Mouse (Mus musculus): Measurements from ENCODE around the gene Wdr90. TPM values are rescaled to one million over a fixed set of nuclear protein-coding genes. Genes with fewer than 3 reads are reported as not detected.

Gene Wdr90
- total RNA-seq, 1 experiment: 24.7 TPM

GRCm38 (mm10) chr17:25879750-25880149 is 18.4 kb upstream of the Wdr90 start:
- Histone ChIP-seq H3K9me3 (ENCODE audit: control insufficient read depth, insufficient read depth, low read depth, low read length) (no peaks in the 10 kb centered on the region), H3K36me3 (ENCODE audit: control insufficient read depth, insufficient read depth, low read length, poor library complexity, severe bottlenecking) (peaks cover 33% of the 10 kb centered on the region), H3K4me3 (ENCODE audit: insufficient read depth in 1 of 2, low read depth in 1 of 2, low read length in 2 of 2, poor library complexity in 1 of 2, severe bottlenecking in 1 of 2) (no peak overlapping the region), H3K9ac (ENCODE audit: insufficient read depth, low read depth, low read length, poor library complexity, severe bottlenecking) (no peak overlapping the region), H3K4me1 (ENCODE audit: control insufficient read depth in 2 of 2, insufficient read depth in 2 of 2, low read length in 2 of 2, poor library complexity in 1 of 2) (peaks cover 5 to 38% of the 10 kb centered on the region in 2 experiments; a peak in 3 of 4 replicates), H3K27ac (ENCODE audit: insufficient read depth, low read depth, low read length, poor library complexity, severe bottlenecking) (no peak overlapping the region)
- TF ChIP-seq ZC3H11A (IDR thresholded peaks at IDR 0.05; ENCODE audit: borderline replicate concordance, low read depth, low read length) (no peak), ZNF384 (IDR thresholded peaks at IDR 0.05; ENCODE audit: low read depth, low read length) (no peak), CHD2 (IDR thresholded peaks at IDR 0.05; ENCODE audit: low read depth, low read length) (no peak), HCFC1 (IDR thresholded peaks at IDR 0.05; ENCODE audit: borderline replicate concordance, insufficient read depth, low read length) (no peak), MAFK (IDR thresholded peaks at IDR 0.05; ENCODE audit: insufficient read depth, low read depth, low read length) (no peak)
- no peak for DNase-seq (ENCODE audit: low read depth, low spot score)
- in situ Hi-C loops (cut with MboI; ENCODE audit: low sequenced_read_pairs in 2 of 2, unreplicated experiment in 2 of 2): no loop called here

- no peak overlapping the region for H3K27ac ChIP-seq (ENCODE audit: insufficient read depth, low read depth, low read length, poor library complexity, severe bottlenecking)
- DNase-seq (ENCODE audit: low read depth, low spot score): peak; percentile 78
- H3K4me3 ChIP-seq (ENCODE audit: insufficient read depth in 1 of 2, low read depth in 1 of 2, low read length in 2 of 2, poor library complexity in 1 of 2, severe bottlenecking in 1 of 2): no peak overlapping the region
These were observed 18.0 kb upstream of the Wdr90 start for GRCm38 (mm10) chr17:25879261-25879660.

GRCm38 (mm10) chr17:25878611-25879180 is 17.4 kb upstream of the Wdr90 start:
- Histone ChIP-seq H3K9me3 (ENCODE audit: control insufficient read depth, insufficient read depth, low read depth, low read length) (no peaks in the 10 kb centered on the region), H3K4me3 (ENCODE audit: insufficient read depth in 1 of 2, low read depth in 1 of 2, low read length in 2 of 2, poor library complexity in 1 of 2, severe bottlenecking in 1 of 2) (no peak overlapping the region), H3K36me3 (ENCODE audit: control insufficient read depth, insufficient read depth, low read length, poor library complexity, severe bottlenecking) (peaks cover 23% of the 10 kb centered on the region), H3K27ac (ENCODE audit: insufficient read depth, low read depth, low read length, poor library complexity, severe bottlenecking) (no peak overlapping the region), H3K9ac (ENCODE audit: insufficient read depth, low read depth, low read length, poor library complexity, severe bottlenecking) (no peak overlapping the region), H3K4me1 (ENCODE audit: control insufficient read depth in 2 of 2, insufficient read depth in 2 of 2, low read length in 2 of 2, poor library complexity in 1 of 2) (peaks cover 5 to 42% of the 10 kb centered on the region in 2 experiments; a peak in 3 of 4 replicates)
- DNase-seq (ENCODE audit: low read depth, low spot score): no peak
- in situ Hi-C loops (cut with MboI; ENCODE audit: low sequenced_read_pairs in 2 of 2, unreplicated experiment in 2 of 2): no loop called here
- TF ChIP-seq HCFC1 (IDR thresholded peaks at IDR 0.05; ENCODE audit: borderline replicate concordance, insufficient read depth, low read length) (no peak), ZNF384 (IDR thresholded peaks at IDR 0.05; ENCODE audit: low read depth, low read length) (no peak), CHD2 (IDR thresholded peaks at IDR 0.05; ENCODE audit: low read depth, low read length) (no peak), MAFK (IDR thresholded peaks at IDR 0.05; ENCODE audit: insufficient read depth, low read depth, low read length) (no peak), ZC3H11A (IDR thresholded peaks at IDR 0.05; ENCODE audit: borderline replicate concordance, low read depth, low read length) (no peak)

More at GRCm38 (mm10) chr17:25879261-25879660, 18.0 kb upstream of the Wdr90 start:
- no peak for TF ChIP-seq ZNF384 (IDR thresholded peaks at IDR 0.05; ENCODE audit: low read depth, low read length)
- TF ChIP-seq HCFC1 (IDR thresholded peaks at IDR 0.05; ENCODE audit: borderline replicate concordance, insufficient read depth, low read length): 0 out of 2 replicates have a peak, but pooled peaks have one; percentile 30
- no peak for TF ChIP-seq CHD2 (IDR thresholded peaks at IDR 0.05; ENCODE audit: low read depth, low read length)
- TF ChIP-seq MAFK (IDR thresholded peaks at IDR 0.05; ENCODE audit: insufficient read depth, low read depth, low read length): no peak
- no peak for TF ChIP-seq ZC3H11A (IDR thresholded peaks at IDR 0.05; ENCODE audit: borderline replicate concordance, low read depth, low read length)
- H3K9me3 ChIP-seq (ENCODE audit: control insufficient read depth, insufficient read depth, low read depth, low read length): no peaks in the 10 kb centered on the region
- H3K4me1 ChIP-seq (ENCODE audit: control insufficient read depth in 2 of 2, insufficient read depth in 2 of 2, low read length in 2 of 2, poor library complexity in 1 of 2): peaks cover 5 to 37% of the 10 kb centered on the region in 2 experiments; a peak in 3 of 4 replicates
- H3K9ac ChIP-seq (ENCODE audit: insufficient read depth, low read depth, low read length, poor library complexity, severe bottlenecking): no peak overlapping the region
- peaks cover 28% of the 10 kb centered on the region for H3K36me3 ChIP-seq (ENCODE audit: control insufficient read depth, insufficient read depth, low read length, poor library complexity, severe bottlenecking)
- in situ Hi-C loops (cut with MboI; ENCODE audit: low sequenced_read_pairs in 2 of 2, unreplicated experiment in 2 of 2): no loop called here

- Histone ChIP-seq H3K4me1 (ENCODE audit: control insufficient read depth in 2 of 2, insufficient read depth in 2 of 2, low read length in 2 of 2, poor library complexity in 1 of 2) (peaks cover 5 to 40% of the 10 kb centered on the region in 2 experiments; a peak in 3 of 4 replicates), H3K27ac (ENCODE audit: insufficient read depth, low read depth, low read length, poor library complexity, severe bottlenecking) (no peak overlapping the region)
These were observed 16.7 kb upstream of the Wdr90 start for GRCm38 (mm10) chr17:25877741-25878610.

More at GRCm38 (mm10) chr17:25877741-25878610, 16.7 kb upstream of the Wdr90 start:
- no peak overlapping the region for H3K9ac ChIP-seq (ENCODE audit: insufficient read depth, low read depth, low read length, poor library complexity, severe bottlenecking)
- in situ Hi-C loops (cut with MboI; ENCODE audit: low sequenced_read_pairs in 2 of 2, unreplicated experiment in 2 of 2): no loop called here
- H3K9me3 ChIP-seq (ENCODE audit: control insufficient read depth, insufficient read depth, low read depth, low read length): no peaks in the 10 kb centered on the region
- H3K4me3 ChIP-seq (ENCODE audit: insufficient read depth in 1 of 2, low read depth in 1 of 2, low read length in 2 of 2, poor library complexity in 1 of 2, severe bottlenecking in 1 of 2): no peak overlapping the region
- peaks cover 16% of the 10 kb centered on the region for H3K36me3 ChIP-seq (ENCODE audit: control insufficient read depth, insufficient read depth, low read length, poor library complexity, severe bottlenecking)
- no peak for DNase-seq (ENCODE audit: low read depth, low spot score)
- TF ChIP-seq MAFK (IDR thresholded peaks at IDR 0.05; ENCODE audit: insufficient read depth, low read depth, low read length): no peak
- TF ChIP-seq CHD2 (IDR thresholded peaks at IDR 0.05; ENCODE audit: low read depth, low read length): no peak
- TF ChIP-seq HCFC1 (IDR thresholded peaks at IDR 0.05; ENCODE audit: borderline replicate concordance, insufficient read depth, low read length): no peak
- no peak for TF ChIP-seq ZNF384 (IDR thresholded peaks at IDR 0.05; ENCODE audit: low read depth, low read length)
- TF ChIP-seq ZC3H11A (IDR thresholded peaks at IDR 0.05; ENCODE audit: borderline replicate concordance, low read depth, low read length): no peak
